Mouse (Mus musculus): ENCODE data around the gene Rack1. TPM values are rescaled to one million over a fixed set of nuclear protein-coding genes. Genes with fewer than 3 reads are reported as not detected.
A peak's percentile ranks its signal among the peaks of the same experiment; 100 is the strongest.
"Not testable (repeated sequence)": the region's sequence is repeated elsewhere in the genome, so short reads cannot be mapped to it uniquely, and the experiment has no call there.

Gene Rack1
- polyA plus RNA-seq, 1 experiment from 2014 or later, result 665 TPM

GRCm38 (mm10) chr11:48846362-48846761 is 46.2 kb downstream of the Rack1 start:
- not testable (repeated sequence) for H3K27ac ChIP-seq; ATAC-seq (ENCODE audit: insufficient number of reproducible peaks, insufficient read depth, low FRiP score, low TSS enrichment); H3K4me1 ChIP-seq; H3K36me3 ChIP-seq; H3K9me3 ChIP-seq; H3K4me2 ChIP-seq (replicated peaks); H3K9ac ChIP-seq; H3K4me3 ChIP-seq
- H3K27me3 ChIP-seq, result peaks cover 15% of the 10 kb centered on the region
- 80% methylated on average over 2 of the region's 2 CpGs for WGBS

- 63% methylated on average over 5 of the region's 5 CpGs for WGBS
- no peaks in the 10 kb centered on the region for H3K9me3 ChIP-seq
- H3K27me3 ChIP-seq, result peaks cover 15% of the 10 kb centered on the region
- ATAC-seq (ENCODE audit: insufficient number of reproducible peaks, insufficient read depth, low FRiP score, low TSS enrichment), result no peak
- no peak overlapping the region for H3K27ac ChIP-seq
- H3K9ac ChIP-seq, result no peak overlapping the region
- H3K4me3 ChIP-seq, result no peak overlapping the region
- no peaks in the 10 kb centered on the region for H3K36me3 ChIP-seq
- no peak overlapping the region for H3K4me2 ChIP-seq (replicated peaks)
- H3K4me1 ChIP-seq, result no peaks in the 10 kb centered on the region
These were observed 46.7 kb downstream of the Rack1 start for GRCm38 (mm10) chr11:48846881-48847280.

- no peak for ATAC-seq (ENCODE audit: insufficient number of reproducible peaks, insufficient read depth, low FRiP score, low TSS enrichment)
- H3K4me1 ChIP-seq, result 0 out of 2 replicates have a peak, but pooled peaks cover 9% of the 10 kb centered on the region
- H3K9me3 ChIP-seq, result no peaks in the 10 kb centered on the region
- no peaks in the 10 kb centered on the region for H3K36me3 ChIP-seq
- H3K9ac ChIP-seq, result no peak overlapping the region
- H3K27me3 ChIP-seq, result peaks cover 15% of the 10 kb centered on the region
- H3K4me3 ChIP-seq, result no peak overlapping the region
- no peak overlapping the region for H3K27ac ChIP-seq
- H3K4me2 ChIP-seq (replicated peaks), result no peak overlapping the region
- 47% methylated on average over 2 of the region's 2 CpGs for WGBS
These were observed 50.1 kb downstream of the Rack1 start for GRCm38 (mm10) chr11:48850240-48850639.

- Histone ChIP-seq H3K4me2 (replicated peaks) (no peak overlapping the region), H3K9ac (no peak overlapping the region), H3K4me1 (0 out of 2 replicates have a peak, but pooled peaks cover 9% of the 10 kb centered on the region), H3K4me3 (no peak overlapping the region), H3K9me3 (no peaks in the 10 kb centered on the region), H3K27ac (no peak overlapping the region), H3K36me3 (no peaks in the 10 kb centered on the region), H3K27me3 (peaks cover 15% of the 10 kb centered on the region)
- 83% methylated on average over 4 of the region's 4 CpGs for WGBS
- no peak for ATAC-seq (ENCODE audit: insufficient number of reproducible peaks, insufficient read depth, low FRiP score, low TSS enrichment)
These were observed 51.3 kb downstream of the Rack1 start for GRCm38 (mm10) chr11:48851270-48851995.

- Histone ChIP-seq H3K36me3 (no peaks in the 10 kb centered on the region), H3K4me1 (0 out of 2 replicates have a peak, but pooled peaks cover 9% of the 10 kb centered on the region), H3K4me3 (no peak overlapping the region), H3K27me3 (peaks cover 15% of the 10 kb centered on the region), H3K9ac (no peak overlapping the region), H3K27ac (no peak overlapping the region), H3K9me3 (no peaks in the 10 kb centered on the region), H3K4me2 (replicated peaks) (peak overlapping the region; percentile 87; the same call in 1 of the 2 replicates)
- ATAC-seq (ENCODE audit: insufficient number of reproducible peaks, insufficient read depth, low FRiP score, low TSS enrichment), result no peak
- 78% methylated on average over 4 of the region's 4 CpGs for WGBS
These were observed 52.1 kb downstream of the Rack1 start for GRCm38 (mm10) chr11:48852190-48852589.

- peak overlapping the region; percentile 87 for H3K4me2 ChIP-seq (replicated peaks)
- peak overlapping the region; percentile 71 for H3K4me3 ChIP-seq
- H3K9me3 ChIP-seq, result no peaks in the 10 kb centered on the region
- H3K36me3 ChIP-seq, result no peaks in the 10 kb centered on the region
- no peak for ATAC-seq (ENCODE audit: insufficient number of reproducible peaks, insufficient read depth, low FRiP score, low TSS enrichment)
- peaks cover 15% of the 10 kb centered on the region for H3K27me3 ChIP-seq
- H3K9ac ChIP-seq, result peak overlapping the region; percentile 36
- peaks cover 12% of the 10 kb centered on the region; the same call in 1 of the 2 replicates for H3K4me1 ChIP-seq
- H3K27ac ChIP-seq, result no peak overlapping the region
- 8% methylated on average over 23 of the region's 23 CpGs for WGBS
These were observed 52.7 kb downstream of the Rack1 start for GRCm38 (mm10) chr11:48852624-48853473.

GRCm38 (mm10) chr11:48853474-48854180 is 53.5 kb downstream of the Rack1 start:
- Histone ChIP-seq H3K4me1 (peaks cover 20% of the 10 kb centered on the region; the same call in 1 of the 2 replicates), H3K9me3 (no peaks in the 10 kb centered on the region), H3K27me3 (peaks cover 11% of the 10 kb centered on the region), H3K4me3 (peak overlapping the region; percentile 71), H3K9ac (peak overlapping the region; percentile 47), H3K4me2 (replicated peaks) (peak overlapping the region; percentile 87), H3K36me3 (no peaks in the 10 kb centered on the region), H3K27ac (no peak overlapping the region)
- peak; percentile 37; the same call in 1 of the 2 replicates for ATAC-seq (ENCODE audit: insufficient number of reproducible peaks, insufficient read depth, low FRiP score, low TSS enrichment)
- WGBS, result under 1% methylated on average over 31 of the region's 31 CpGs

Other genes with a start within 250 kb of the Rack1 start
- 6.7 and 7.1 TPM in 2 replicates for gene Trim41, start 17.0 kb downstream of the Rack1 start, polyA plus RNA-seq (2016; fragmentation: Nextera tagmentation; extraction: Ambion mirVana)
- 0.65 and 1.5 TPM in 2 replicates for gene Trim7, start 25.8 kb downstream of the Rack1 start, polyA plus RNA-seq (2016; fragmentation: Nextera tagmentation; extraction: Ambion mirVana)
- gene Gm12184, start 26.3 kb downstream of the Rack1 start, polyA plus RNA-seq (2016; fragmentation: Nextera tagmentation; extraction: Ambion mirVana), result 6.9 and 7.0 TPM in 2 replicates
- 3.4 and 3.5 TPM in 2 replicates for gene Irgm1, start 71.4 kb downstream of the Rack1 start, polyA plus RNA-seq (2016; fragmentation: Nextera tagmentation; extraction: Ambion mirVana)
- 0.06 TPM in 1 of 2 replicates, not detected in the other for gene Gm5431, start 101.9 kb downstream of the Rack1 start, polyA plus RNA-seq (2016; fragmentation: Nextera tagmentation; extraction: Ambion mirVana)
- 2.0 and 2.2 TPM in 2 replicates for gene Psme2b, start 145.9 kb downstream of the Rack1 start, polyA plus RNA-seq (2016; fragmentation: Nextera tagmentation; extraction: Ambion mirVana)
- gene Olfr56, start 178.6 kb downstream of the Rack1 start, polyA plus RNA-seq (2016; fragmentation: Nextera tagmentation; extraction: Ambion mirVana), result not detected in 2 replicates
- 0.43 and 0.49 TPM in 2 replicates for gene 9930111J21Rik1, start 179.1 kb downstream of the Rack1 start, polyA plus RNA-seq (2016; fragmentation: Nextera tagmentation; extraction: Ambion mirVana)
- not detected in 2 replicates for gene Gm12185, start 191.9 kb downstream of the Rack1 start, polyA plus RNA-seq (2016; fragmentation: Nextera tagmentation; extraction: Ambion mirVana)
- 0.18 TPM in 1 of 2 replicates, not detected in the other for gene Tgtp1, start 193.8 kb downstream of the Rack1 start, polyA plus RNA-seq (2016; fragmentation: Nextera tagmentation; extraction: Ambion mirVana)

Measured in embryonic facial prominence, embryonic 12.5 days (tissue).